Mouse (Mus musculus): ENCODE results near the gene Tuft1. TPM values are rescaled to one million over a fixed set of nuclear protein-coding genes. Genes with fewer than 3 reads are reported as not detected.
A peak's percentile ranks its signal among the peaks of the same experiment; 100 is the strongest.

The Tuft1 gene
- polyA plus RNA-seq, 1 experiment from 2014 or later, result 5.3 TPM

- Histone ChIP-seq H3K9me3 (replicated peaks) (no peaks in the 10 kb centered on the region), H3K36me3 (peaks cover 6% of the 10 kb centered on the region), H3K27me3 (no peaks in the 10 kb centered on the region), H3K9ac (peak overlapping the region; percentile 39), H3K27ac (peak overlapping the region; percentile 75), H3K4me2 (peak overlapping the region; percentile 30), H3K4me1 (replicated peaks) (peaks cover 37% of the 10 kb centered on the region), H3K4me3 (replicated peaks) (no peak overlapping the region)
- WGBS (ENCODE audit: insufficient replicate concordance), result 73% methylated on average over 11 of the region's 11 CpGs
- ATAC-seq (ENCODE audit: low read depth) (peak; percentile 88), DNase-seq (peak; percentile 31)
Measured at GRCm38 (mm10) chr3:94621740-94622507, 36.7 kb downstream of the Tuft1 start.

- DNase-seq, result peak; percentile 50
- H3K4me1 ChIP-seq (replicated peaks), result peaks cover 32% of the 10 kb centered on the region
Measured at GRCm38 (mm10) chr3:94616717-94617116, 42.0 kb downstream of the Tuft1 start.

GRCm38 (mm10) chr3:94613258-94613878 lies 45.3 kb downstream of the Tuft1 start:
- DNase-seq, result no peak

More at GRCm38 (mm10) chr3:94616717-94617116, 42.0 kb downstream of the Tuft1 start:
- no peak for ATAC-seq (ENCODE audit: low read depth)
- Histone ChIP-seq H3K27ac (no peak overlapping the region), H3K4me3 (replicated peaks) (no peak overlapping the region), H3K9ac (no peak overlapping the region), H3K27me3 (no peaks in the 10 kb centered on the region), H3K4me2 (no peak overlapping the region), H3K36me3 (peaks cover 8% of the 10 kb centered on the region), H3K9me3 (replicated peaks) (no peaks in the 10 kb centered on the region)
- 36% methylated on average over 4 of the region's 4 CpGs for WGBS (ENCODE audit: insufficient replicate concordance)

GRCm38 (mm10) chr3:94612274-94612673 lies 46.4 kb downstream of the Tuft1 start:
- H3K4me2 ChIP-seq, result no peak overlapping the region
- H3K27me3 ChIP-seq, result no peaks in the 10 kb centered on the region
- DNase-seq (no peak), ATAC-seq (ENCODE audit: low read depth) (no peak)
- 0 out of 2 replicates have a peak, but pooled peaks cover 5% of the 10 kb centered on the region for H3K36me3 ChIP-seq
- 68% methylated on average over 1 of the region's 1 CpGs for WGBS (ENCODE audit: insufficient replicate concordance)
- no peak overlapping the region for H3K27ac ChIP-seq
- H3K4me3 ChIP-seq (replicated peaks), result no peak overlapping the region
- no peaks in the 10 kb centered on the region for H3K9me3 ChIP-seq (replicated peaks)
- peaks cover 22% of the 10 kb centered on the region for H3K4me1 ChIP-seq (replicated peaks)
- no peak overlapping the region for H3K9ac ChIP-seq

More at GRCm38 (mm10) chr3:94613258-94613878, 45.3 kb downstream of the Tuft1 start:
- ATAC-seq (ENCODE audit: low read depth), result no peak
- Histone ChIP-seq H3K4me1 (replicated peaks) (peaks cover 28% of the 10 kb centered on the region), H3K4me2 (no peak overlapping the region), H3K9me3 (replicated peaks) (no peaks in the 10 kb centered on the region), H3K27ac (no peak overlapping the region), H3K27me3 (no peaks in the 10 kb centered on the region), H3K4me3 (replicated peaks) (no peak overlapping the region), H3K36me3 (0 out of 2 replicates have a peak, but pooled peaks cover 5% of the 10 kb centered on the region), H3K9ac (no peak overlapping the region)
- 75% methylated on average over 7 of the region's 7 CpGs for WGBS (ENCODE audit: insufficient replicate concordance)

- Histone ChIP-seq H3K9ac (no peak overlapping the region), H3K4me3 (replicated peaks) (no peak overlapping the region), H3K27me3 (no peaks in the 10 kb centered on the region), H3K9me3 (replicated peaks) (no peaks in the 10 kb centered on the region), H3K4me2 (no peak overlapping the region), H3K36me3 (0 out of 2 replicates have a peak, but pooled peaks cover 5% of the 10 kb centered on the region), H3K27ac (no peak overlapping the region), H3K4me1 (replicated peaks) (peaks cover 21% of the 10 kb centered on the region)
- no peak for ATAC-seq (ENCODE audit: low read depth)
- DNase-seq, result no peak
- WGBS (ENCODE audit: insufficient replicate concordance), result 72% methylated on average over 5 of the region's 5 CpGs
Measured at GRCm38 (mm10) chr3:94611834-94612233, 46.8 kb downstream of the Tuft1 start.

GRCm38 (mm10) chr3:94611343-94611742 lies 47.3 kb downstream of the Tuft1 start:
- WGBS (ENCODE audit: insufficient replicate concordance), result 58% methylated on average over 4 of the region's 4 CpGs
- Histone ChIP-seq H3K27me3 (no peaks in the 10 kb centered on the region), H3K4me3 (replicated peaks) (no peak overlapping the region), H3K27ac (no peak overlapping the region), H3K4me2 (no peak overlapping the region), H3K4me1 (replicated peaks) (peaks cover 19% of the 10 kb centered on the region), H3K36me3 (0 out of 2 replicates have a peak, but pooled peaks cover 3% of the 10 kb centered on the region), H3K9me3 (replicated peaks) (no peaks in the 10 kb centered on the region), H3K9ac (no peak overlapping the region)
- DNase-seq (no peak), ATAC-seq (ENCODE audit: low read depth) (no peak)

- Histone ChIP-seq H3K9me3 (replicated peaks) (no peaks in the 10 kb centered on the region), H3K36me3 (no peaks in the 10 kb centered on the region), H3K9ac (no peak overlapping the region), H3K27ac (no peak overlapping the region), H3K4me1 (replicated peaks) (peaks cover 19% of the 10 kb centered on the region), H3K4me2 (no peak overlapping the region), H3K4me3 (replicated peaks) (no peak overlapping the region), H3K27me3 (no peaks in the 10 kb centered on the region)
- no peak for ATAC-seq (ENCODE audit: low read depth)
- no peak for DNase-seq
- 64% methylated on average over 2 of the region's 2 CpGs for WGBS (ENCODE audit: insufficient replicate concordance)
Measured at GRCm38 (mm10) chr3:94610581-94610980, 48.1 kb downstream of the Tuft1 start.

- ATAC-seq (ENCODE audit: low read depth) (no peak), DNase-seq (no peak)
- no peak overlapping the region for H3K4me3 ChIP-seq (replicated peaks)
- H3K9me3 ChIP-seq (replicated peaks), result no peaks in the 10 kb centered on the region
- H3K9ac ChIP-seq, result no peak overlapping the region
- WGBS (ENCODE audit: insufficient replicate concordance), result 51% methylated on average over 3 of the region's 3 CpGs
- no peak overlapping the region for H3K4me2 ChIP-seq
- no peaks in the 10 kb centered on the region for H3K36me3 ChIP-seq
- no peaks in the 10 kb centered on the region for H3K27me3 ChIP-seq
- H3K27ac ChIP-seq, result no peak overlapping the region
- peaks cover 19% of the 10 kb centered on the region for H3K4me1 ChIP-seq (replicated peaks)
Measured at GRCm38 (mm10) chr3:94609621-94610020, 49.1 kb downstream of the Tuft1 start.

GRCm38 (mm10) chr3:94601959-94602358 lies 56.7 kb downstream of the Tuft1 start:
- H3K27ac ChIP-seq, result no peak overlapping the region
- WGBS (ENCODE audit: insufficient replicate concordance), result 2% methylated on average over 4 of the region's 4 CpGs
- no peak for ATAC-seq (ENCODE audit: low read depth)
- H3K27me3 ChIP-seq, result no peaks in the 10 kb centered on the region
- H3K9ac ChIP-seq, result no peak overlapping the region
- H3K4me1 ChIP-seq (replicated peaks), result peaks cover 10% of the 10 kb centered on the region
- H3K4me2 ChIP-seq, result no peak overlapping the region
- H3K4me3 ChIP-seq (replicated peaks), result no peak overlapping the region
- H3K36me3 ChIP-seq, result no peaks in the 10 kb centered on the region
- no peaks in the 10 kb centered on the region for H3K9me3 ChIP-seq (replicated peaks)
- no peak for DNase-seq

- WGBS (ENCODE audit: insufficient replicate concordance), result 20% methylated on average over 3 of the region's 3 CpGs
- H3K27ac ChIP-seq, result no peak overlapping the region
- H3K9me3 ChIP-seq (replicated peaks), result no peaks in the 10 kb centered on the region
- DNase-seq (no peak), ATAC-seq (ENCODE audit: low read depth) (peak; percentile 39; the same call in 1 of the 2 replicates)
- no peaks in the 10 kb centered on the region for H3K27me3 ChIP-seq
- no peak overlapping the region for H3K4me2 ChIP-seq
- peaks cover 10% of the 10 kb centered on the region for H3K4me1 ChIP-seq (replicated peaks)
- H3K4me3 ChIP-seq (replicated peaks), result no peak overlapping the region
- no peak overlapping the region for H3K9ac ChIP-seq
- no peaks in the 10 kb centered on the region for H3K36me3 ChIP-seq
Measured at GRCm38 (mm10) chr3:94597224-94597779, 61.4 kb downstream of the Tuft1 start.

GRCm38 (mm10) chr3:94595871-94596287 lies 62.8 kb downstream of the Tuft1 start:
- DNase-seq (no peak), ATAC-seq (ENCODE audit: low read depth) (no peak)
- Histone ChIP-seq H3K4me2 (no peak overlapping the region), H3K27me3 (no peaks in the 10 kb centered on the region), H3K27ac (no peak overlapping the region), H3K9me3 (replicated peaks) (no peaks in the 10 kb centered on the region), H3K36me3 (no peaks in the 10 kb centered on the region), H3K9ac (no peak overlapping the region), H3K4me1 (replicated peaks) (peaks cover 10% of the 10 kb centered on the region), H3K4me3 (replicated peaks) (no peak overlapping the region)
- 67% methylated on average over 6 of the region's 6 CpGs for WGBS (ENCODE audit: insufficient replicate concordance)

All from liver, embryonic 13.5 days (tissue).